Mouse (Mus musculus) spleen, adult 2 months (tissue): ENCODE data around the gene Slc24a3. TPM values are rescaled to one million over a fixed set of nuclear protein-coding genes. Genes with fewer than 3 reads are reported as not detected.

Source experiments
- DNase-seq, 2 experiments: peaks; one replicate each; pipeline versions ENCODE4 v3.0.0 to v3.0.0-alpha.2; 2012 to 2021; ENCODE audit warnings: low spot score in 2 of 2, low read depth in 1 of 2
- H3K27ac ChIP-seq: fragments of 200-500 bp; 2 replicates; pipeline ENCODE4 v1.5.1; 2012; ENCODE audit warnings: low read length, inconsistent platforms; ENCODE audit not compliant: insufficient read depth
- H3K27me3 ChIP-seq: fragments of 200-500 bp; 2 replicates; pipeline ENCODE4 v1.6.1; 2012; ENCODE audit warnings: mild to moderate bottlenecking, moderate library complexity, low read length, inconsistent platforms; ENCODE audit not compliant: control insufficient read depth, insufficient read depth
- H3K36me3 ChIP-seq: fragments of 200-500 bp; 2 replicates; pipeline ENCODE4 v1.6.1; 2012; ENCODE audit warnings: mild to moderate bottlenecking, low read length, inconsistent platforms; ENCODE audit not compliant: control insufficient read depth, insufficient read depth
- H3K4me1 ChIP-seq: fragments of 200-500 bp; 2 replicates; pipeline ENCODE4 v1.6.1; 2011; ENCODE audit warnings: inconsistent platforms; ENCODE audit not compliant: control insufficient read depth, insufficient read depth, insufficient read length
- H3K4me3 ChIP-seq: fragments of 200-500 bp; 2 replicates; pipeline ENCODE4 v1.5.1; 2011; ENCODE audit warnings: mild to moderate bottlenecking, inconsistent platforms; ENCODE audit not compliant: insufficient read depth, insufficient read length; ENCODE audit errors: extremely low read depth
- CTCF ChIP-seq: fragments of 200-500 bp; IDR thresholded peaks from 2 replicates; pipeline ENCODE4 v1.5.1; 2011; ENCODE audit warnings: mild to moderate bottlenecking, inconsistent platforms; ENCODE audit not compliant: insufficient read depth, insufficient read length, insufficient replicate concordance; ENCODE audit errors: extremely low read depth
- POLR2A ChIP-seq: fragments of 200-500 bp; IDR thresholded peaks from 2 replicates; pipeline ENCODE4 v1.6.1; 2011; ENCODE audit warnings: low read depth, low read length, inconsistent platforms
- WGBS: fragments of 180-500 bp; shearing (Covaris S2); methylation state at CpG from one replicate; pipeline ENCODE4 v1.1.7; 2018; 5-methylcytosine and 5-hydroxymethylcytosine counted together
- polyA plus RNA-seq: library from polyadenylated mRNA; depleted of rRNA; stranded (reverse); fragments of >200 nt; gene quantifications from 2 replicates; pipeline ENCODE4 v1.2.3, GENCODE M21; 2012

Slc24a3 gene
- polyA plus RNA-seq, 1 experiment: 1.9 TPM

DNA sequence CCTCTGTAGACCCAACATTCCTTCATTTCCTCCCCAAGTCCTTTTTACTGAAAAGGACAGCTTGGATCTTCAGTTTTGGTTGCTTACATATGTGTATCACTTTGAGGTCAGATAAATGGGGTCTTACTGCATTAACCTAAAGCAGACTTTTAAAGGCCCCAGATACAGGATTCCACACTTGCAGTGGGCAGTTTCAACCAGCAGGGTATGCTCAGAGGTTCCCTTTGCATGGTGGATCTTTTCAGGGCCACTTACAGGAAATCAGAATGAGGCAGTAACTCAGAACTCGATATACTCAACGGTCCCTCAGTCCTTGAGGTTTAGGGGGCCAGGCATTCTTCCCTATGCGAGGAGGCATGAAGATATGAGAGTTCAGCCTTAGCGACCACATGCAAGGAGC lies 101.9 kb downstream of the Slc24a3 start:
- Histone ChIP-seq H3K4me3 (no peak overlapping the region), H3K27me3 (no peaks in the 10 kb centered on the region), H3K4me1 (no peaks in the 10 kb centered on the region), H3K27ac (no peak overlapping the region), H3K36me3 (no peaks in the 10 kb centered on the region)
- DNase-seq: no peak
- TF ChIP-seq POLR2A (no peak), CTCF (no peak)
- WGBS: 66% methylated on average over 4 of the region's 4 CpGs

- Histone ChIP-seq H3K36me3 (no peaks in the 10 kb centered on the region), H3K4me3 (no peak overlapping the region), H3K4me1 (no peaks in the 10 kb centered on the region), H3K27me3 (no peaks in the 10 kb centered on the region), H3K27ac (no peak overlapping the region)
- TF ChIP-seq POLR2A (no peak), CTCF (no peak)
- WGBS: 92% methylated on average over 9 of the region's 9 CpGs
- no peak for DNase-seq
These were observed 106.6 kb downstream of the Slc24a3 start for GRCm38 (mm10) chr2:145274016-145274677.

DNA sequence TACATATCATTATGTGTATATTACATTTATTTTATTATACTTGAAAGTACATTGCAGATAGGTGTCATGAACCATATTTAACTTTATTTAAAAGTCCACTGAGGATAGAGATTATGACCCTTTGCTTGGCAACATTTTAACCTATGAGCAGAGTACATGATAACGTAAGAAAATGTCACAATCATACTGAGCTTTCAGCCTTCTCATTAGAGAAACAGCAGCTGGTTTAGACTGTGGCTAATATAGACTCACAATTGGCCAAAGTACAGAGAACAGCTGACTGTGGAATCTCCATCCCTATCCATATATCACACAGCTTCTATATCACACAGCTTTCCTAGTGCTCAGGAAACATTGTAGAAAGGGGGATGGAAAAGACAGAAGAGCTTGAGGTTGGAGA lies 111.8 kb downstream of the Slc24a3 start:
- H3K4me3 ChIP-seq: no peak overlapping the region
- TF ChIP-seq POLR2A: no peak
- TF ChIP-seq CTCF: no peak
- no peak for DNase-seq
- H3K4me1 ChIP-seq: no peaks in the 10 kb centered on the region
- WGBS: 89% methylated on average over 1 of the region's 1 CpGs
- no peaks in the 10 kb centered on the region for H3K27me3 ChIP-seq
- H3K27ac ChIP-seq: no peak overlapping the region
- H3K36me3 ChIP-seq: no peaks in the 10 kb centered on the region

GRCm38 (mm10) chr2:145283746-145284145 lies 116.2 kb downstream of the Slc24a3 start:
- no peak overlapping the region for H3K4me3 ChIP-seq
- DNase-seq: no peak
- H3K27ac ChIP-seq: no peak overlapping the region
- H3K27me3 ChIP-seq: no peaks in the 10 kb centered on the region
- no peak for TF ChIP-seq CTCF
- TF ChIP-seq POLR2A: no peak
- WGBS: 61% methylated on average over 2 of the region's 2 CpGs
- H3K36me3 ChIP-seq: no peaks in the 10 kb centered on the region
- H3K4me1 ChIP-seq: no peaks in the 10 kb centered on the region

GRCm38 (mm10) chr2:145288501-145288900 lies 120.9 kb downstream of the Slc24a3 start:
- Histone ChIP-seq H3K4me1 (no peaks in the 10 kb centered on the region), H3K27ac (no peak overlapping the region), H3K4me3 (no peak overlapping the region), H3K27me3 (no peaks in the 10 kb centered on the region), H3K36me3 (no peaks in the 10 kb centered on the region)
- no peak for TF ChIP-seq POLR2A
- no peak for TF ChIP-seq CTCF
- 83% methylated on average over 1 of the region's 1 CpGs for WGBS
- no peak for DNase-seq

DNA sequence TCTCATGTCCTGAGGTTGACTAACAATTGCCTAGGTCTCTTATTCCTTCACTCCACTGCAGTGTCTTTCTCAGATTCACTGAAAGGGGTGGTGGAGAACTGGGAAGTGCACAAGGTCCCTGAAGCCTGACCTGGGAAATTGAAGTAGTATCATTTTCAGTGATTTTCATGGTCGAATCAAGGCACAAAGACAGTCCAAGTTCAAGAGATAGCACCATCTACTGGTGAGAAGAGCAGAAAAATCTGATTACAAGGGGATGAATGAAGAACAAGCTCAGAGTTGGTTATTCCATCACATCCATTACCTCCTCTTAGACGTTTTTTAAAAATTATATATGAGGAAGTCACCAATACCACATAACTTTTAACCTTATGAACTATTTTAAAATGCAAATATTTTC lies 123.9 kb downstream of the Slc24a3 start:
- DNase-seq: no peak
- Histone ChIP-seq H3K27ac (no peak overlapping the region), H3K4me3 (no peak overlapping the region), H3K27me3 (no peaks in the 10 kb centered on the region), H3K4me1 (no peaks in the 10 kb centered on the region), H3K36me3 (no peaks in the 10 kb centered on the region)
- TF ChIP-seq POLR2A (no peak), CTCF (no peak)
- WGBS: 5% methylated on average over 2 of the region's 2 CpGs

GRCm38 (mm10) chr2:145292196-145292595 lies 124.6 kb downstream of the Slc24a3 start:
- Histone ChIP-seq H3K36me3 (no peaks in the 10 kb centered on the region), H3K27me3 (no peaks in the 10 kb centered on the region), H3K4me1 (no peaks in the 10 kb centered on the region), H3K4me3 (no peak overlapping the region), H3K27ac (no peak overlapping the region)
- no peak for TF ChIP-seq POLR2A
- no peak for DNase-seq
- 86% methylated on average over 1 of the region's 1 CpGs for WGBS
